Mouse (Mus musculus) midbrain, embryonic 11.5 days (tissue): ENCODE data around the gene Epop. TPM values are rescaled to one million over a fixed set of nuclear protein-coding genes. Genes with fewer than 3 reads are reported as not detected.

Source experiments
- ATAC-seq: fragments of 200-750 bp; cut with Nextera tagmentation; 2 replicates; pipeline ENCODE4 v1.8.0; 2017; ENCODE audit warnings: moderate TSS enrichment, moderate library complexity; ENCODE audit not compliant: low FRiP score
- DNase-seq: peaks from one replicate; pipeline ENCODE4 v3.0.0; 2015; ENCODE audit warnings: low spot score; ENCODE audit errors: missing footprints
- H3K27ac ChIP-seq: fragments of 300-500 bp; sonication (generic); 2 replicates; pipeline ENCODE4 v1.5.1; 2014; ENCODE audit warnings: low read depth, low read length
- H3K27me3 ChIP-seq: fragments of 300-500 bp; sonication (generic); 2 replicates; pipeline ENCODE4 v1.6.1; 2014; ENCODE audit warnings: mild to moderate bottlenecking, low read length, moderate library complexity, mixed read lengths; ENCODE audit not compliant: control insufficient read depth, insufficient read depth
- H3K36me3 ChIP-seq: fragments of 300-500 bp; sonication (generic); 2 replicates; pipeline ENCODE4 v1.6.1; 2014; ENCODE audit warnings: mild to moderate bottlenecking, low read length, moderate library complexity, mixed read lengths; ENCODE audit not compliant: control insufficient read depth, insufficient read depth
- H3K4me1 ChIP-seq: fragments of 300-500 bp; sonication (generic); 2 replicates; pipeline ENCODE4 v1.6.1; 2014; ENCODE audit warnings: low read length; ENCODE audit not compliant: control insufficient read depth, insufficient read depth
- H3K4me2 ChIP-seq: fragments of 300-500 bp; sonication (generic); 2 replicates; pipeline ENCODE4 v1.6.1; 2014; ENCODE audit warnings: mild to moderate bottlenecking, moderate library complexity
- H3K4me3 ChIP-seq: fragments of 300-500 bp; sonication (generic); 2 replicates; pipeline ENCODE4 v1.5.1; 2014; ENCODE audit warnings: low read depth, low read length
- H3K9ac ChIP-seq: fragments of 300-500 bp; sonication (generic); 2 replicates; pipeline ENCODE4 v1.6.1; 2014; ENCODE audit warnings: low read length
- H3K9me3 ChIP-seq: fragments of 300-500 bp; sonication (generic); 2 replicates; pipeline ENCODE4 v1.6.1; 2016; ENCODE audit warnings: low read length; ENCODE audit not compliant: control insufficient read depth
- WGBS: fragments of 180-500 bp; shearing (Covaris S2); extraction: QIAGEN DNeasy Blood & Tissue Kit; methylation state at CpG from one replicate; pipeline ENCODE4 v1.1.7; 2014; 5-methylcytosine and 5-hydroxymethylcytosine counted together
- polyA plus RNA-seq: library from polyadenylated mRNA; unstranded; fragments of >200 nt; fragmentation: Nextera tagmentation; extraction: Ambion mirVana; gene quantifications from 2 replicates; pipeline ENCODE4 v1.2.1, GENCODE M21; 2014

The Epop gene
- polyA plus RNA-seq, 1 experiment from 2014 or later, result 12.0 TPM

DNA sequence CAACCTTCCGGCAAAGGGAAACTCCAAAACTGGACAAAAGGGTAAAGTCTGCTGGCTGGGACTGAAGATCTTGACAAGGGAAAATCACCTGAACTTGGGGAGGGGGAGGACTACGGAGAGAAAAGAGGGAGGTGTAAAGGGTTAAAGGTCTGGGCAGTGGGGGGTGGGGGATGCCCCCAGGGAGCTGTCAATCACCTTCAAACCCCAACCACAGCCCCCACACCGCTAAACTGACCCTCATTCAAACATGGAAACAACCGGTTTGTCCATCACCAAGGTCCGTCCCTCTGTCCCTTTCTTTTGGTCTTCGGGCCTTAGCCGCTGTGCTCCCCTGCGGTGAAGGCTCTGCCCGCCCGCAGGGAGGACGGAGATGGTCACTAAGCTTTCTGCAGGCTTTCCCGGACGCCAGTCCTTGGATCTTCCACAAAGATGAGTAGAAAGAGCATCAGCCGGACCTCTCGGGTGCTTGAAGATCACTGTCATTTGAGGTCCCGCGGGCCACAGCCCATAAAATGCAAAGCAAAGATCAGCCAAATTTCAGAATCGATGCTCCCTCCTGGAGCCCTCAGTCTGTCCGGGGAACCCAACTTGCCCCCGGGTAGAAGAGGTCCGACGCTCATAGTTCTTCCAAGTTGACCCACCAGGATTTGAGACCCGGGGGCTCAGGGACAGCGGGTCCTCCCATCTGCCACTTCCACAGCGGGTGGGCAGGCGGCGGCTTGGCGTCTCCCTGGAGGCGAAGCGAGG lies 1.8 kb downstream of the Epop start:
- H3K9me3 ChIP-seq, result no peaks in the 10 kb centered on the region
- H3K27ac ChIP-seq, result no peak overlapping the region
- ATAC-seq (no peak), DNase-seq (peak; percentile 92)
- H3K4me1 ChIP-seq, result peaks cover 30% of the 10 kb centered on the region
- no peaks in the 10 kb centered on the region for H3K36me3 ChIP-seq
- WGBS, result 0% methylated on average over 30 of the region's 30 CpGs
- H3K9ac ChIP-seq, result peak overlapping the region; percentile 50
- peak overlapping the region; percentile 71 for H3K4me3 ChIP-seq
- H3K4me2 ChIP-seq, result peak overlapping the region; percentile 58
- H3K27me3 ChIP-seq, result peaks cover 55% of the 10 kb centered on the region

GRCm38 (mm10) chr11:97626850-97627249 lies 2.7 kb downstream of the Epop start:
- 3% methylated on average over 10 of the region's 10 CpGs for WGBS
- Histone ChIP-seq H3K27me3 (peaks cover 55% of the 10 kb centered on the region), H3K4me2 (peak overlapping the region; percentile 58), H3K4me3 (peak overlapping the region; percentile 71; the same call in 1 of the 2 replicates), H3K27ac (no peak overlapping the region), H3K9ac (no peak overlapping the region), H3K4me1 (peaks cover 30% of the 10 kb centered on the region), H3K9me3 (no peaks in the 10 kb centered on the region), H3K36me3 (no peaks in the 10 kb centered on the region)
- ATAC-seq (no peak), DNase-seq (peak; percentile 94)

DNA sequence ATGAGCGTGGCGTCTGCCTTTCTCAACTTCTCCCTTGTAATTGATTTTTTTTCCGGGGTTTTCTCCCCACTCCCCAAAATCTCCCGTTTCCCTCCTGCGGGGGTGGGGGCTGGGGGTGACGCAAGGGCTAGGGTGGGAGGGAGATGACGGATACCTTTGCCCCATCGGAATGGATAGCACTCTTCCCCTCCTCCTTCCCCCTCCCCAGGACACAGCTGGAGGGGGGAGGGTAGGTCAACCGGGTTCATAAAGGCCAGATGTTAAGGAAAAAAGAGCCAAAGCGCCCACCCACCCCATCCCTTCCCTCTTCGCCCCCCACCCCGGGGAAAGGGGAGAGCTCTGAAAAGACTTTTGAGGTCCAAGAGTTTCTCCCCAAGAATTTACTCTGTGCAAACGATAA lies 3.1 kb downstream of the Epop start:
- Histone ChIP-seq H3K9me3 (no peaks in the 10 kb centered on the region), H3K27ac (no peak overlapping the region)

DNA sequence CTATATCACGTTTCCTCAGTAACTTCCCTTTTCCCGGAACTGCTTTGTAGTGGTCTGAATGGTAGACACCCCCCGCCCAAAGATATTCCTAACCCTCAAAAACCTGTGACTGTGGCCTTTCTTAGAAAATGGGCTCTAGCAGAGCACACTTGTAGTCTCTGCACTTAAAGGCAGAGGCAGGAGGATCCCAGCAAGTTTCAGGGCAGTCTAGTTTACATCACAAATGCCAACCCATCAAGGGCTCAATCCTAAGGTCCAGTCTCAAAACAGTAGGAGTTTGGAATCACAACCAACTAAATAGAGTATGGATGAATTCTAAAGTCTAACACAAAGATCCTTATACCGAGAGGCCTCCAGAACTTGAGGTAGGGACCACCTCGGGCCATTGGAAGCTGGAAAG lies 4.0 kb downstream of the Epop start:
- Histone ChIP-seq H3K9me3 (no peaks in the 10 kb centered on the region), H3K27me3 (peaks cover 42% of the 10 kb centered on the region), H3K4me2 (no peak overlapping the region), H3K9ac (no peak overlapping the region), H3K36me3 (no peaks in the 10 kb centered on the region), H3K4me3 (no peak overlapping the region), H3K27ac (no peak overlapping the region), H3K4me1 (peaks cover 30% of the 10 kb centered on the region)
- no peak for ATAC-seq
- no peak for DNase-seq
- 79% methylated on average over 5 of the region's 5 CpGs for WGBS

More for the DNA sequence above, 3.1 kb downstream of the Epop start:
- DNase-seq (no peak), ATAC-seq (no peak)
- Histone ChIP-seq H3K4me1 (peaks cover 30% of the 10 kb centered on the region), H3K4me2 (peak overlapping the region; percentile 58), H3K9ac (no peak overlapping the region), H3K4me3 (no peak overlapping the region; the same call in 1 of the 2 replicates), H3K36me3 (no peaks in the 10 kb centered on the region), H3K27me3 (peaks cover 51% of the 10 kb centered on the region)
- 3% methylated on average over 13 of the region's 13 CpGs for WGBS

- no peaks in the 10 kb centered on the region for H3K9me3 ChIP-seq
- no peak for DNase-seq
- H3K4me1 ChIP-seq, result peaks cover 23% of the 10 kb centered on the region
- no peaks in the 10 kb centered on the region for H3K36me3 ChIP-seq
- no peak for ATAC-seq
- no peak overlapping the region for H3K9ac ChIP-seq
- no peak overlapping the region for H3K27ac ChIP-seq
- WGBS, result 65% methylated on average over 9 of the region's 9 CpGs
- no peak overlapping the region for H3K4me2 ChIP-seq
- H3K27me3 ChIP-seq, result peaks cover 22% of the 10 kb centered on the region
- H3K4me3 ChIP-seq, result no peak overlapping the region
Measured at GRCm38 (mm10) chr11:97623166-97623565, 6.3 kb downstream of the Epop start.

- Histone ChIP-seq H3K27ac (no peak overlapping the region), H3K4me1 (peaks cover 16% of the 10 kb centered on the region), H3K9ac (no peak overlapping the region), H3K27me3 (peaks cover 15% of the 10 kb centered on the region), H3K9me3 (no peaks in the 10 kb centered on the region), H3K36me3 (no peaks in the 10 kb centered on the region), H3K4me2 (no peak overlapping the region), H3K4me3 (no peak overlapping the region)
- DNase-seq (peak; percentile 97), ATAC-seq (0 out of 2 replicates have a peak, but pooled peaks have one; percentile 7)
- 4% methylated on average over 6 of the region's 6 CpGs for WGBS
Measured at GRCm38 (mm10) chr11:97622440-97622839, 7.1 kb downstream of the Epop start.

DNA sequence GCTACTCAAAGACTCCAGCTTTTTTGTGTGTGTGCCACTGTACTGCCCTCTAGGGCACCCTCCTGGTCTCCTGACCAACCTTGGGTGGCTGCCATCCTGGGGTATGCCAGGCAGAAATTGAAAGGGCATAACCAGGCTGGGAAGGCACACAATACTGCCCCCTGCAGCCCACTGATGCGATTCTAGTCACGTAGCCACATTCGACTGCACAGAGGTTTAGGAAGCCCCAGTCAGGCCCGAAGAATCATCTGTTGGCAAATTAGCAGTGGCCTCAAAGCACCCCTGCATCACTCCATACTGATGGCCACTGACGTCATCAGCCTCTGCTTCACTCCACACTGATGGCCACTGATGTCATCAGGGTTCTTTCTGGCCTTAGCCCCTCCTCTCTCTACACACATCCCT lies 10.1 kb downstream of the Epop start:
- H3K36me3 ChIP-seq, result no peaks in the 10 kb centered on the region
- no peaks in the 10 kb centered on the region; the same call in 1 of the 2 replicates for H3K27me3 ChIP-seq
- H3K27ac ChIP-seq, result no peak overlapping the region
- no peak overlapping the region for H3K9ac ChIP-seq
- H3K4me2 ChIP-seq, result no peak overlapping the region
- no peaks in the 10 kb centered on the region for H3K9me3 ChIP-seq
- no peaks in the 10 kb centered on the region for H3K4me1 ChIP-seq
- ATAC-seq (no peak), DNase-seq (peak; percentile 90)
- 42% methylated on average over 5 of the region's 5 CpGs for WGBS
- no peak overlapping the region for H3K4me3 ChIP-seq

DNA sequence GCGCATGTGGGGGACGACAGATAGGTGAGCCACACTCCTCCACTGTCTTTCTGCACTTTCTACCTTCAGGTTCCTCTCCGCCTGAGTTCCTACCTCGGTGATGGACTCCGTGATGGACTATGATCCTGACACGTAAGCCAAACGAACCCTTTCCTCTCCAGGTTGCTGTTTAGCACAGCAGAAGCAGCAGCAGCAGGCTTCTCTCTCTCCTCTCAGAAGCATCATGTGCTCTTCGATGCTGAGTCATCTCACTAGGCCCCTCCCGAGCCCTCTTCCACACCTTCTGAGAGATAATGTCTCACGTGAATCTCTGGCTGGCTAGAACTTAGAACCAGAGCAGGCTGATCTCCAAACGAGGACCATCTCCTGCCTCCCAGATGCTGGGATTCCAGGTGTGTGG lies 11.1 kb downstream of the Epop start:
- WGBS, result 66% methylated on average over 11 of the region's 11 CpGs
- H3K4me1 ChIP-seq, result no peaks in the 10 kb centered on the region
- H3K36me3 ChIP-seq, result no peaks in the 10 kb centered on the region

GRCm38 (mm10) chr11:97615276-97615675 lies 14.2 kb downstream of the Epop start:
- Histone ChIP-seq H3K9me3 (no peaks in the 10 kb centered on the region), H3K4me3 (no peak overlapping the region), H3K27ac (no peak overlapping the region), H3K36me3 (no peaks in the 10 kb centered on the region), H3K27me3 (no peaks in the 10 kb centered on the region; the same call in 1 of the 2 replicates), H3K4me2 (no peak overlapping the region), H3K4me1 (no peaks in the 10 kb centered on the region), H3K9ac (no peak overlapping the region)
- DNase-seq (no peak), ATAC-seq (no peak)
- WGBS, result 81% methylated on average over 4 of the region's 4 CpGs

More for the DNA sequence above, 11.1 kb downstream of the Epop start:
- Histone ChIP-seq H3K27me3 (no peaks in the 10 kb centered on the region; the same call in 1 of the 2 replicates), H3K9ac (no peak overlapping the region), H3K4me3 (no peak overlapping the region), H3K27ac (no peak overlapping the region), H3K9me3 (no peaks in the 10 kb centered on the region), H3K4me2 (no peak overlapping the region)
- ATAC-seq (no peak), DNase-seq (no peak)
